Mouse (Mus musculus): ENCODE measurements around the gene Hdac6. TPM values are rescaled to one million over a fixed set of nuclear protein-coding genes. Genes with fewer than 3 reads are reported as not detected.
"Not testable (repeated sequence)": the region's sequence is repeated elsewhere in the genome, so short reads cannot be mapped to it uniquely, and the experiment has no call there.

The Hdac6 gene
- total RNA-seq, 2 experiments from 2014 or later = 59.2 to 60.6 TPM

GRCm38 (mm10) chrX:7922032-7922431 is 25.7 kb downstream of the Hdac6 start:
- peak in 1 of 2 experiments; percentile 5 for DNase-seq (ENCODE audit: low spot score in 2 of 2)

- DNase-seq (ENCODE audit: low spot score in 2 of 2) = peak; percentile 46 to 63
These were observed 27.9 kb downstream of the Hdac6 start, which contains the start of gene Pcsk1n for GRCm38 (mm10) chrX:7919601-7920383. TSS of gene Pcsk1n (plus strand) at chrX:7919822.

GRCm38 (mm10) chrX:7917960-7918359 is 29.7 kb downstream of the Hdac6 start:
- DNase-seq (ENCODE audit: low spot score in 2 of 2) = not testable (repeated sequence)

- DNase-seq (ENCODE audit: low spot score in 2 of 2) = peak in 1 of 2 experiments; percentile 46
These were observed 32.0 kb downstream of the Hdac6 start for GRCm38 (mm10) chrX:7915669-7916068.

GRCm38 (mm10) chrX:7910473-7910872 is 37.2 kb downstream of the Hdac6 start:
- no peak for DNase-seq (ENCODE audit: low spot score in 2 of 2)

GRCm38 (mm10) chrX:7909242-7909641 is 38.4 kb downstream of the Hdac6 start, which contains the start of gene Gm10490:
TSS of gene Gm10490 (plus strand) at chrX:7909542.
- DNase-seq (ENCODE audit: low spot score in 2 of 2) = not testable (repeated sequence)

GRCm38 (mm10) chrX:7907735-7908134 is 40.0 kb downstream of the Hdac6 start, which contains the start of gene Gm10491:
TSS of gene Gm10491 (minus strand) at chrX:7907835.
- DNase-seq (ENCODE audit: low spot score in 2 of 2) = no peak

- DNase-seq (ENCODE audit: low spot score in 2 of 2) = no peak
These were observed 43.2 kb downstream of the Hdac6 start for GRCm38 (mm10) chrX:7904441-7904840.

- peak; percentile 72 to 81 for DNase-seq (ENCODE audit: low spot score in 2 of 2)
These were observed 48.5 kb downstream of the Hdac6 start, which contains the start of the genes Pqbp1 and Timm17b for GRCm38 (mm10) chrX:7898880-7899874. TSS of gene Pqbp1 (minus strand) at chrX:7899269. TSS of gene Timm17b (plus strand) at chrX:7899357.

GRCm38 (mm10) chrX:7898211-7898610 is 49.5 kb downstream of the Hdac6 start:
- no peak for DNase-seq (ENCODE audit: low spot score in 2 of 2)

GRCm38 (mm10) chrX:7883841-7884567 is 63.7 kb downstream of the Hdac6 start, which contains the start of gene Slc35a2:
TSS of gene Slc35a2 (plus strand) at chrX:7884028.
- DNase-seq (ENCODE audit: low spot score in 2 of 2) = peak; percentile 64 to 74

Other genes starting within 250 kb of the Hdac6 start
- 10 to 100 TPM; 34.3 to 41.8 TPM for gene Wdr45, start 233.6 kb downstream of the Hdac6 start, total RNA-seq (2021)
- not detected for gene Gm45208, start 225.6 kb downstream of the Hdac6 start, total RNA-seq (2021)
- 10 to 100 TPM; 85.0 to 98.9 TPM for gene Praf2, start 219.4 kb downstream of the Hdac6 start, total RNA-seq (2021)
- gene Ccdc120, start 197.0 kb downstream of the Hdac6 start, total RNA-seq (2021) = 10 to 100 TPM; 23.0 to 24.5 TPM
- gene Tfe3, start 185.3 kb downstream of the Hdac6 start, total RNA-seq (2021) = 10 to 100 TPM; 28.8 to 38.6 TPM
- gene Gripap1, start 158.1 kb downstream of the Hdac6 start, total RNA-seq (2021) = 10 to 100 TPM; 86.1 to 93.0 TPM
- gene Kcnd1, start 125.6 kb downstream of the Hdac6 start, total RNA-seq (2021) = 10 to 100 TPM; 11.8 to 12.0 TPM
- gene Otud5, start 106.5 kb downstream of the Hdac6 start, total RNA-seq (2021) = 10 to 100 TPM; 67.3 to 67.8 TPM
- 10 to 100 TPM; 39.1 to 39.9 TPM for gene Pim2, start 69.6 kb downstream of the Hdac6 start, total RNA-seq (2021)
- gene Slc35a2, start 63.9 kb downstream of the Hdac6 start, total RNA-seq (2021) = 10 to 100 TPM; 46.7 to 47.4 TPM
- 10 to 100 TPM; 79.4 to 87.7 TPM for gene Pqbp1, start 48.6 kb downstream of the Hdac6 start, total RNA-seq (2021)
- gene Timm17b, start 48.5 kb downstream of the Hdac6 start, total RNA-seq (2021) = 10 to 100 TPM; 31.8 to 33.2 TPM
- not detected for gene Gm10491, start 40.1 kb downstream of the Hdac6 start, total RNA-seq (2021)
- gene Gm10490, start 38.3 kb downstream of the Hdac6 start, total RNA-seq (2021) = not detected
- 100 to 1,000 TPM; 307 to 355 TPM for gene Pcsk1n, start 28.1 kb downstream of the Hdac6 start, total RNA-seq (2021)
- not detected for gene Eras, start 19.3 kb downstream of the Hdac6 start, total RNA-seq (2021)
- gene Gata1, start 30.2 kb upstream of the Hdac6 start, total RNA-seq (2021) = not detected
- 1 to 10 TPM in 1 of 2 experiments, under 1 TPM in 1; 0.78 to 1.2 TPM for gene Glod5, start 70.6 kb upstream of the Hdac6 start, total RNA-seq (2021)
- gene Suv39h1, start 126.9 kb upstream of the Hdac6 start, total RNA-seq (2021) = 10 to 100 TPM; 30.4 to 30.7 TPM
- 1 to 10 TPM; 1.2 to 1.7 TPM for gene Was, start 142.6 kb upstream of the Hdac6 start, total RNA-seq (2021)
- gene Wdr13, start 185.0 kb upstream of the Hdac6 start, total RNA-seq (2021) = 100 to 1,000 TPM; 219 to 231 TPM
- gene Rbm3, start 198.0 kb upstream of the Hdac6 start, total RNA-seq (2021) = 100 to 1,000 TPM; 248 to 315 TPM
- 10 to 100 TPM; 15.1 to 16.0 TPM for gene Tbc1d25, start 228.3 kb upstream of the Hdac6 start, total RNA-seq (2021)
- 10 to 100 TPM; 26.8 to 27.7 TPM for gene Ebp, start 245.6 kb upstream of the Hdac6 start, total RNA-seq (2021)